Mouse (Mus musculus) neural tube, embryonic 14.5 days (tissue): ENCODE measurements around the gene Dytn. TPM values are rescaled to one million over a fixed set of nuclear protein-coding genes. Genes with fewer than 3 reads are reported as not detected.

Experiments
- ATAC-seq: fragments of 200-750 bp; cut with Nextera tagmentation; 2 replicates; pipeline ENCODE4 v1.8.0; 2017; ENCODE audit warnings: low read depth, mild to moderate bottlenecking, moderate TSS enrichment, moderate library complexity
- H3K27ac ChIP-seq: fragments of 300-500 bp; sonication (generic); 2 replicates; pipeline ENCODE4 v1.5.1; 2014; ENCODE audit warnings: low read depth, mild to moderate bottlenecking, control low read depth, low read length, moderate library complexity, mixed read lengths
- H3K27me3 ChIP-seq: fragments of 300-500 bp; sonication (generic); 2 replicates; pipeline ENCODE4 v1.6.1; 2014; ENCODE audit warnings: low read length; ENCODE audit not compliant: control insufficient read depth, insufficient read depth
- H3K36me3 ChIP-seq: fragments of 300-500 bp; sonication (generic); 2 replicates; pipeline ENCODE4 v1.6.1; 2014; ENCODE audit warnings: low read length, mixed read lengths; ENCODE audit not compliant: control insufficient read depth, insufficient read depth
- H3K4me1 ChIP-seq: fragments of 300-500 bp; sonication (generic); 2 replicates; pipeline ENCODE4 v1.6.1; 2014; ENCODE audit warnings: low read length; ENCODE audit not compliant: control insufficient read depth, insufficient read depth
- H3K4me2 ChIP-seq: fragments of 300-500 bp; sonication (generic); 2 replicates; pipeline ENCODE4 v1.6.1; 2014; ENCODE audit warnings: mild to moderate bottlenecking, low read depth, low read length, control low read depth
- H3K4me3 ChIP-seq: fragments of 300-500 bp; sonication (generic); 2 replicates; pipeline ENCODE4 v1.5.1; 2014; ENCODE audit warnings: low read depth, low read length, control low read depth, mixed read lengths
- H3K9ac ChIP-seq: fragments of 300-500 bp; sonication (generic); replicated peaks from 2 replicates; pipeline ENCODE4 v1.6.1; 2014; ENCODE audit warnings: low read depth, mild to moderate bottlenecking, control low read depth, low read length, mixed read lengths
- H3K9me3 ChIP-seq: fragments of 300-500 bp; sonication (generic); 2 replicates; pipeline ENCODE4 v1.6.1; 2016; ENCODE audit warnings: low read length; ENCODE audit not compliant: control insufficient read depth
- WGBS: fragments of 180-500 bp; shearing (Covaris S2); extraction: QIAGEN DNeasy Blood & Tissue Kit; methylation state at CpG from one replicate; pipeline ENCODE4 v1.1.7; 2014; 5-methylcytosine and 5-hydroxymethylcytosine counted together
- polyA plus RNA-seq: library from polyadenylated mRNA; unstranded; fragments of >200 nt; fragmentation: Nextera tagmentation; extraction: Ambion mirVana; gene quantifications from 2 replicates; pipeline ENCODE4 v1.2.1, GENCODE M21; 2014

Gene Dytn
- 0.63 TPM in 1 of 2 replicates, not detected in the other for polyA plus RNA-seq

GRCm38 (mm10) chr1:63686827-63687226 is at the start of gene Dytn:
Dytn (minus strand) TSS chr1:63686927.
- no peak within 1 kb of the TSS for H3K4me3 ChIP-seq
- no peak within 1 kb of the TSS for H3K27ac ChIP-seq
- no peaks in the 10 kb centered on the region for H3K9me3 ChIP-seq
- 86% methylated on average over 4 of the region's 4 CpGs for WGBS
- H3K4me2 ChIP-seq = no peak within 1 kb of the TSS
- no peak within 1 kb of the TSS for H3K9ac ChIP-seq
- H3K27me3 ChIP-seq = no peaks in the 10 kb centered on the region
- H3K36me3 ChIP-seq = no peaks in the 10 kb centered on the region
- no peak for ATAC-seq
- H3K4me1 ChIP-seq = no peaks in the 10 kb centered on the region

- Histone ChIP-seq H3K27ac (no peak within 1 kb of the TSS), H3K9ac (peak within 1 kb of the TSS; percentile 59), H3K27me3 (no peaks in the 10 kb centered on the region), H3K4me3 (peak within 1 kb of the TSS; percentile 68), H3K9me3 (no peaks in the 10 kb centered on the region), H3K36me3 (no peaks in the 10 kb centered on the region), H3K4me1 (peaks cover 5% of the 10 kb centered on the region), H3K4me2 (peak within 1 kb of the TSS; percentile 66)
- WGBS = under 1% methylated on average over 31 of the region's 31 CpGs
- ATAC-seq = peak; percentile 96
These were observed 43.6 kb upstream of the Dytn start, which contains the start of the genes Mdh1b and Fastkd2 for GRCm38 (mm10) chr1:63730240-63730771. Mdh1b (minus strand) TSS chr1:63730318. Fastkd2 (plus strand) TSS chr1:63730614.

DNA sequence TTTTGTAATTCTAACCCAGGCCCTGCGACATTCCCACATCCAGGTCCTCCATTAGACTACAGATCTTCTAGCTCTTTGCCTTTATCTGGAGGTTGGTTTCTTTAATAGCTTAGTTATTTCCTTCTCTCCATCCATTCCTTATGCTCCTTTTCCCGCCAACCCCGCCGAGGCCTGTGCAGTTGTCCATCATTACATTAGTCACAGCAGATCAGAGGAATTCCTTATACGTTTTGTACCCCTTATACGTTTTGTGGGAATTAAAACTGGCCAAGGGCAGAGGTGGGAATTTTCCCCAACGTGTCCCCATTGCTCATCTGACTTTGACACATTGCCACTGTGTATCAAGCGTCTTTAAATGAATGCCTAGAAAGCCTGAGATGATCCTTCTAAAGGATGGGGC is 43.1 kb upstream of the Dytn start:
- Histone ChIP-seq H3K4me3 (peak overlapping the region; percentile 68), H3K36me3 (no peaks in the 10 kb centered on the region), H3K9me3 (no peaks in the 10 kb centered on the region), H3K27ac (no peak overlapping the region), H3K9ac (no peak overlapping the region), H3K4me2 (peak overlapping the region; percentile 66), H3K4me1 (peaks cover 5% of the 10 kb centered on the region), H3K27me3 (no peaks in the 10 kb centered on the region)
- 46% methylated on average over 8 of the region's 8 CpGs for WGBS
- ATAC-seq = peak; percentile 52

GRCm38 (mm10) chr1:63720161-63720560 is 33.4 kb upstream of the Dytn start:
- ATAC-seq = no peak
- 88% methylated on average over 7 of the region's 7 CpGs for WGBS
- Histone ChIP-seq H3K27me3 (no peaks in the 10 kb centered on the region), H3K4me3 (no peak overlapping the region), H3K4me1 (no peaks in the 10 kb centered on the region), H3K9me3 (no peaks in the 10 kb centered on the region), H3K36me3 (no peaks in the 10 kb centered on the region), H3K27ac (no peak overlapping the region), H3K4me2 (no peak overlapping the region), H3K9ac (no peak overlapping the region)

GRCm38 (mm10) chr1:63708876-63709275 is 22.1 kb upstream of the Dytn start:
- H3K36me3 ChIP-seq = no peaks in the 10 kb centered on the region
- H3K4me3 ChIP-seq = no peak overlapping the region
- no peak overlapping the region for H3K27ac ChIP-seq
- WGBS = 58% methylated on average over 3 of the region's 3 CpGs
- H3K27me3 ChIP-seq = no peaks in the 10 kb centered on the region
- no peak overlapping the region for H3K9ac ChIP-seq
- no peaks in the 10 kb centered on the region for H3K4me1 ChIP-seq
- ATAC-seq = no peak
- no peaks in the 10 kb centered on the region for H3K9me3 ChIP-seq
- H3K4me2 ChIP-seq = no peak overlapping the region

DNA sequence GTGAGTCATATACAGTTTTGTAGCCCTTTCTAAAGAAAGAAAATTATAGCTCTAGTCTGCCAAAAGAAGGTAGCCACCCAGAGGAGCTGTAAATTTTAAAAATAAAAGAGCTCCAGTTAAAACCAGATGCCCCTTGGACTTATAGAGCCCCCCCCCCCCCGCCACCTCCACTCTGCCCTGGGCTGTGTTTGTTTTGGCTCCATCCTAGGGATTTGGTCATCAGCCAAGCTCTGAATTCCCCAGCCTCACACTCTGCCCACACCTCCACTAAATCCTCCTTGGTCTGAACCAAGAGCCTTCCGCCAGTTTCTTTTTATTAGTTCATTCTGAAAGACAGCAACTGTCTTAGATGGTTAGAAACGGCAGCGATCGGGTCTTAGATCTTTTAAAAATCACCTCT is 19.0 kb upstream of the Dytn start:
- no peaks in the 10 kb centered on the region for H3K36me3 ChIP-seq
- no peak for ATAC-seq
- no peaks in the 10 kb centered on the region for H3K4me1 ChIP-seq
- H3K27ac ChIP-seq = no peak overlapping the region
- WGBS = 52% methylated on average over 5 of the region's 5 CpGs
- no peak overlapping the region for H3K9ac ChIP-seq
- H3K4me3 ChIP-seq = no peak overlapping the region
- H3K4me2 ChIP-seq = no peak overlapping the region
- no peaks in the 10 kb centered on the region for H3K27me3 ChIP-seq
- no peaks in the 10 kb centered on the region for H3K9me3 ChIP-seq

- no peaks in the 10 kb centered on the region for H3K36me3 ChIP-seq
- no peaks in the 10 kb centered on the region for H3K4me1 ChIP-seq
- H3K4me3 ChIP-seq = no peak overlapping the region
- no peak overlapping the region for H3K9ac ChIP-seq
- H3K9me3 ChIP-seq = no peaks in the 10 kb centered on the region
- H3K4me2 ChIP-seq = no peak overlapping the region
- WGBS = 85% methylated on average over 3 of the region's 3 CpGs
- H3K27me3 ChIP-seq = no peaks in the 10 kb centered on the region
- no peak overlapping the region for H3K27ac ChIP-seq
- no peak for ATAC-seq
These were observed 10.1 kb upstream of the Dytn start for GRCm38 (mm10) chr1:63696861-63697260.

- no peak for ATAC-seq
- H3K27ac ChIP-seq = no peak overlapping the region
- H3K9me3 ChIP-seq = no peaks in the 10 kb centered on the region
- no peak overlapping the region for H3K9ac ChIP-seq
- no peaks in the 10 kb centered on the region for H3K4me1 ChIP-seq
- no peaks in the 10 kb centered on the region for H3K27me3 ChIP-seq
- 91% methylated on average over 3 of the region's 3 CpGs for WGBS
- H3K4me2 ChIP-seq = no peak overlapping the region
- H3K36me3 ChIP-seq = no peaks in the 10 kb centered on the region
- H3K4me3 ChIP-seq = no peak overlapping the region
These were observed 10.8 kb downstream of the Dytn start for GRCm38 (mm10) chr1:63675975-63676374.

DNA sequence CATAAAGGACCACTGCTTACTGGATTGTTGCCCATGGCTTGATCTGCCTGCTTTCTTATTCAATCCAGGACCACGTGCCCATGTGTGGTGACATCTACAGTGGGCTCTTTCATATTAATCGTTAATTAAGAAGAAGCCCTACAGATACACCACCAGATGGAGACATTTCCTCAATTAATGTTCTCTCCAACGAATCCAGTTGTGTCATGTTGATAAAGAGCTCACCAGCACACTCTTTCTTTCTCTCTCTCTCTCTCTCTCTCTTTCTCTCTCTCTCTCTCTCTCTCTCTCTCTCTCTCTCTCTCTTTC is 17.9 kb downstream of the Dytn start:
- Histone ChIP-seq H3K9me3 (no peaks in the 10 kb centered on the region), H3K9ac (no peak overlapping the region), H3K4me3 (no peak overlapping the region), H3K27me3 (no peaks in the 10 kb centered on the region), H3K4me2 (peak overlapping the region; percentile 32), H3K4me1 (peaks cover 14% of the 10 kb centered on the region; the same call in 1 of the 2 replicates), H3K36me3 (no peaks in the 10 kb centered on the region), H3K27ac (no peak overlapping the region)
- ATAC-seq = peak; percentile 79
- WGBS = 0% methylated on average over 3 of the region's 3 CpGs
